Mouse (Mus musculus): ENCODE results near the gene Shisa4. TPM values are rescaled to one million over a fixed set of nuclear protein-coding genes. Genes with fewer than 3 reads are reported as not detected.

Shisa4 gene
- polyA plus RNA-seq, 1 experiment from 2014 or later = 75.5 TPM

- no peak for ATAC-seq (ENCODE audit: low FRiP score, low read depth)
These were observed 12.9 kb downstream of the Shisa4 start for GRCm38 (mm10) chr1:135362115-135362514.

GRCm38 (mm10) chr1:135361491-135361890 lies 13.5 kb downstream of the Shisa4 start:
- Histone ChIP-seq H3K9ac (no peak overlapping the region), H3K27ac (no peak overlapping the region), H3K36me3 (no peaks in the 10 kb centered on the region), H3K4me2 (replicated peaks) (no peak overlapping the region), H3K4me1 (no peaks in the 10 kb centered on the region), H3K9me3 (no peaks in the 10 kb centered on the region; the same call in 1 of the 2 replicates), H3K27me3 (replicated peaks) (no peaks in the 10 kb centered on the region), H3K4me3 (no peak overlapping the region)
- WGBS = 75% methylated on average over 4 of the region's 4 CpGs
- no peak for ATAC-seq (ENCODE audit: low FRiP score, low read depth)

More at GRCm38 (mm10) chr1:135362115-135362514, 12.9 kb downstream of the Shisa4 start:
- Histone ChIP-seq H3K4me1 (no peaks in the 10 kb centered on the region), H3K27me3 (replicated peaks) (no peaks in the 10 kb centered on the region), H3K36me3 (no peaks in the 10 kb centered on the region), H3K4me3 (no peak overlapping the region), H3K4me2 (replicated peaks) (no peak overlapping the region), H3K9ac (no peak overlapping the region), H3K27ac (no peak overlapping the region), H3K9me3 (no peaks in the 10 kb centered on the region; the same call in 1 of the 2 replicates)

- Histone ChIP-seq H3K27me3 (replicated peaks) (no peaks in the 10 kb centered on the region), H3K4me2 (replicated peaks) (no peak overlapping the region), H3K9ac (no peak overlapping the region), H3K27ac (no peak overlapping the region), H3K36me3 (no peaks in the 10 kb centered on the region), H3K9me3 (no peaks in the 10 kb centered on the region; the same call in 1 of the 2 replicates), H3K4me1 (no peaks in the 10 kb centered on the region), H3K4me3 (no peak overlapping the region)
- 46% methylated on average over 2 of the region's 2 CpGs for WGBS
- ATAC-seq (ENCODE audit: low FRiP score, low read depth) = no peak
These were observed 16.0 kb downstream of the Shisa4 start for GRCm38 (mm10) chr1:135359071-135359470.

GRCm38 (mm10) chr1:135351953-135352352 lies 23.1 kb downstream of the Shisa4 start:
- Histone ChIP-seq H3K27me3 (replicated peaks) (no peaks in the 10 kb centered on the region), H3K36me3 (no peaks in the 10 kb centered on the region), H3K9ac (no peak overlapping the region), H3K4me3 (no peak overlapping the region), H3K4me2 (replicated peaks) (no peak overlapping the region), H3K27ac (no peak overlapping the region), H3K9me3 (no peaks in the 10 kb centered on the region), H3K4me1 (no peaks in the 10 kb centered on the region)
- ATAC-seq (ENCODE audit: low FRiP score, low read depth) = no peak
- 57% methylated on average over 3 of the region's 3 CpGs for WGBS

- 70% methylated on average over 4 of the region's 4 CpGs for WGBS
- no peak for ATAC-seq (ENCODE audit: low FRiP score, low read depth)
These were observed 27.4 kb downstream of the Shisa4 start for GRCm38 (mm10) chr1:135347498-135348169.

GRCm38 (mm10) chr1:135346891-135347290 lies 28.1 kb downstream of the Shisa4 start:
- Histone ChIP-seq H3K4me3 (no peak overlapping the region), H3K9ac (no peak overlapping the region), H3K4me2 (replicated peaks) (no peak overlapping the region), H3K27me3 (replicated peaks) (no peaks in the 10 kb centered on the region), H3K36me3 (no peaks in the 10 kb centered on the region), H3K4me1 (no peaks in the 10 kb centered on the region), H3K27ac (no peak overlapping the region), H3K9me3 (no peaks in the 10 kb centered on the region)
- ATAC-seq (ENCODE audit: low FRiP score, low read depth) = no peak
- 74% methylated on average over 3 of the region's 3 CpGs for whole genome bisulfite sequencing

More at GRCm38 (mm10) chr1:135347498-135348169, 27.4 kb downstream of the Shisa4 start:
- no peaks in the 10 kb centered on the region for H3K4me1 ChIP-seq
- H3K4me2 ChIP-seq (replicated peaks) = no peak overlapping the region
- no peak overlapping the region for H3K9ac ChIP-seq
- H3K36me3 ChIP-seq = no peaks in the 10 kb centered on the region
- no peaks in the 10 kb centered on the region for H3K27me3 ChIP-seq (replicated peaks)
- H3K27ac ChIP-seq = no peak overlapping the region
- H3K4me3 ChIP-seq = no peak overlapping the region
- no peaks in the 10 kb centered on the region for H3K9me3 ChIP-seq

GRCm38 (mm10) chr1:135344026-135344425 lies 31.0 kb downstream of the Shisa4 start:
- Histone ChIP-seq H3K4me1 (no peaks in the 10 kb centered on the region), H3K27me3 (replicated peaks) (no peaks in the 10 kb centered on the region), H3K27ac (no peak overlapping the region), H3K36me3 (no peaks in the 10 kb centered on the region), H3K9ac (no peak overlapping the region), H3K4me3 (no peak overlapping the region), H3K4me2 (replicated peaks) (no peak overlapping the region), H3K9me3 (no peaks in the 10 kb centered on the region)
- WGBS = 67% methylated on average over 4 of the region's 4 CpGs
- ATAC-seq (ENCODE audit: low FRiP score, low read depth) = no peak

GRCm38 (mm10) chr1:135341947-135342346 lies 33.1 kb downstream of the Shisa4 start:
- ATAC-seq (ENCODE audit: low FRiP score, low read depth) = no peak
- Histone ChIP-seq H3K9me3 (no peaks in the 10 kb centered on the region), H3K36me3 (no peaks in the 10 kb centered on the region), H3K4me1 (no peaks in the 10 kb centered on the region), H3K27me3 (replicated peaks) (no peaks in the 10 kb centered on the region), H3K9ac (no peak overlapping the region), H3K4me3 (no peak overlapping the region), H3K27ac (no peak overlapping the region), H3K4me2 (replicated peaks) (no peak overlapping the region)
- 75% methylated on average over 8 of the region's 8 CpGs for WGBS

GRCm38 (mm10) chr1:135330578-135330977 lies 44.5 kb downstream of the Shisa4 start:
- no peak for ATAC-seq (ENCODE audit: low FRiP score, low read depth)
- no peaks in the 10 kb centered on the region for H3K27me3 ChIP-seq (replicated peaks)

GRCm38 (mm10) chr1:135328368-135328767 lies 46.7 kb downstream of the Shisa4 start:
- no peak overlapping the region for H3K4me2 ChIP-seq (replicated peaks)
- H3K27ac ChIP-seq = no peak overlapping the region
- no peaks in the 10 kb centered on the region for H3K9me3 ChIP-seq
- H3K4me1 ChIP-seq = no peaks in the 10 kb centered on the region; the same call in 1 of the 2 replicates
- no peaks in the 10 kb centered on the region for H3K36me3 ChIP-seq
- H3K27me3 ChIP-seq (replicated peaks) = peaks cover 5% of the 10 kb centered on the region; the same call in 1 of the 2 replicates
- H3K9ac ChIP-seq = no peak overlapping the region
- no peak overlapping the region for H3K4me3 ChIP-seq
- WGBS = 72% methylated on average over 5 of the region's 5 CpGs
- ATAC-seq (ENCODE audit: low FRiP score, low read depth) = no peak

More at GRCm38 (mm10) chr1:135330578-135330977, 44.5 kb downstream of the Shisa4 start:
- no peaks in the 10 kb centered on the region for H3K4me1 ChIP-seq
- no peak overlapping the region for H3K9ac ChIP-seq
- H3K4me2 ChIP-seq (replicated peaks) = no peak overlapping the region
- 81% methylated on average over 6 of the region's 6 CpGs for WGBS
- no peak overlapping the region for H3K27ac ChIP-seq
- H3K4me3 ChIP-seq = no peak overlapping the region
- H3K36me3 ChIP-seq = no peaks in the 10 kb centered on the region
- H3K9me3 ChIP-seq = no peaks in the 10 kb centered on the region

GRCm38 (mm10) chr1:135325934-135326333 lies 49.1 kb downstream of the Shisa4 start:
- no peak overlapping the region for H3K4me3 ChIP-seq
- ATAC-seq (ENCODE audit: low FRiP score, low read depth) = no peak
- no peaks in the 10 kb centered on the region for H3K36me3 ChIP-seq
- no peaks in the 10 kb centered on the region; the same call in 1 of the 2 replicates for H3K4me1 ChIP-seq
- H3K9me3 ChIP-seq = no peaks in the 10 kb centered on the region
- peaks cover 8% of the 10 kb centered on the region for H3K27me3 ChIP-seq (replicated peaks)
- 74% methylated on average over 2 of the region's 2 CpGs for whole genome bisulfite sequencing
- no peak overlapping the region for H3K9ac ChIP-seq
- H3K4me2 ChIP-seq (replicated peaks) = no peak overlapping the region
- H3K27ac ChIP-seq = no peak overlapping the region

- no peak within 1 kb of the TSS for H3K27ac ChIP-seq
- H3K4me1 ChIP-seq = no peaks in the 10 kb centered on the region; the same call in 1 of the 2 replicates
- no peaks in the 10 kb centered on the region for H3K36me3 ChIP-seq
- H3K9me3 ChIP-seq = no peaks in the 10 kb centered on the region
- no peak within 1 kb of the TSS for H3K4me3 ChIP-seq
- WGBS = 14% methylated on average over 8 of the region's 8 CpGs
- H3K4me2 ChIP-seq (replicated peaks) = peak within 1 kb of the TSS; percentile 28; the same call in 1 of the 2 replicates
- H3K9ac ChIP-seq = no peak within 1 kb of the TSS
- peaks cover 8% of the 10 kb centered on the region for H3K27me3 ChIP-seq (replicated peaks)
- ATAC-seq (ENCODE audit: low FRiP score, low read depth) = no peak
These were observed 50.5 kb downstream of the Shisa4 start, which contains the start of gene Lmod1 for GRCm38 (mm10) chr1:135324571-135324970. Gene Lmod1 (plus strand): TSS chr1:135324807.
